Mouse (Mus musculus) lung, embryonic 15.5 days (tissue): ENCODE results near the gene Gm9999. TPM values are rescaled to one million over a fixed set of nuclear protein-coding genes. Genes with fewer than 3 reads are reported as not detected.
A peak's percentile ranks its signal among the peaks of the same experiment; 100 is the strongest.
"Not testable (repeated sequence)": the region's sequence is repeated elsewhere in the genome, so short reads cannot be mapped to it uniquely, and the experiment has no call there.

Experiments used
- ATAC-seq: fragments of 200-750 bp; cut with Nextera tagmentation; 2 replicates; pipeline ENCODE4 v1.8.0; 2017; ENCODE audit warnings: moderate number of reproducible peaks, borderline replicate concordance; ENCODE audit not compliant: low FRiP score, low TSS enrichment; ENCODE audit errors: extremely low read depth
- H3K27ac ChIP-seq: fragments of 300-500 bp; sonication (generic); 2 replicates; pipeline ENCODE4 v1.5.1; 2015; ENCODE audit warnings: moderate library complexity, mild to moderate bottlenecking, inconsistent platforms
- H3K27me3 ChIP-seq: fragments of 300-500 bp; sonication (generic); 2 replicates; pipeline ENCODE4 v1.6.1; 2015; ENCODE audit warnings: inconsistent platforms
- H3K36me3 ChIP-seq: fragments of 300-500 bp; sonication (generic); 2 replicates; pipeline ENCODE4 v1.6.1; 2015; ENCODE audit warnings: inconsistent platforms
- H3K4me1 ChIP-seq: fragments of 300-500 bp; sonication (generic); 2 replicates; pipeline ENCODE4 v1.6.1; 2015; ENCODE audit warnings: inconsistent platforms
- H3K4me2 ChIP-seq: fragments of 300-500 bp; sonication (generic); 2 replicates; pipeline ENCODE4 v1.6.1; 2015; ENCODE audit warnings: inconsistent platforms, mild to moderate bottlenecking, moderate library complexity
- H3K4me3 ChIP-seq: fragments of 300-500 bp; sonication (generic); 2 replicates; pipeline ENCODE4 v1.5.1; 2015; ENCODE audit warnings: mild to moderate bottlenecking, inconsistent platforms
- H3K9ac ChIP-seq: fragments of 300-500 bp; sonication (generic); 2 replicates; pipeline ENCODE4 v1.6.1; 2015; ENCODE audit warnings: inconsistent platforms
- H3K9me3 ChIP-seq: fragments of 300-500 bp; sonication (generic); 2 replicates; pipeline ENCODE4 v1.6.1; 2016; ENCODE audit warnings: inconsistent platforms
- WGBS: fragments of 180-500 bp; shearing (Covaris S2); methylation state at CpG from one replicate; pipeline ENCODE4 v1.1.7; 2015; 5-methylcytosine and 5-hydroxymethylcytosine counted together
- polyA plus RNA-seq: library from polyadenylated mRNA; unstranded; fragments of >200 nt; fragmentation: Nextera tagmentation; extraction: Ambion mirVana; gene quantifications from 2 replicates; pipeline ENCODE4 v1.2.1, GENCODE M21; 2015

The Gm9999 gene
- polyA plus RNA-seq, 1 experiment from 2014 or later: not detected

DNA sequence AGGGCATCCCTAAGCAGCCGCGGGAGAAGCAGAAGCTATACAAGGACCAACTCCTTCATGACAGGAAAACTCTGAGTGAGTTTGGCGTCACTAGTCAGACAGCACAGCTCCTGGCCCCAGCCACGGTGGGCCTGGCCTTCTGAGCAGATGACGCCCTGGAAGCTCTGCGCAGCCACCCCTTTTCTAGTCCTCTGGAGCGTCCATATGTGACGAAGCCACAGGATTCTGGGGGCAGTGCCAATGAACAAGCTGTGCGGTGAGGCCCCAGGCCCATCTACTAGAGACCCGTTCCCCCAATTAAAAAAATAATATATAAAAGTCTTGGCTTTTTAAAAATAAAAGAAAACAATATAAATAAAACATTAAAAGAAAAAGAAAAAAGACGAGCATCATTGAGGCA is 7.9 kb upstream of the Gm9999 start:
- H3K4me3 ChIP-seq: no peak overlapping the region
- no peaks in the 10 kb centered on the region for H3K36me3 ChIP-seq
- WGBS: 84% methylated on average over 11 of the region's 11 CpGs

GRCm38 (mm10) chr7:46985718-46986505 is 2.5 kb downstream of the Gm9999 start:
- peaks cover 24% of the 10 kb centered on the region for H3K4me1 ChIP-seq
- WGBS: 32% methylated on average over 8 of the region's 8 CpGs
- no peak overlapping the region for H3K4me3 ChIP-seq
- H3K27ac ChIP-seq: peak overlapping the region; percentile 82
- no peaks in the 10 kb centered on the region for H3K27me3 ChIP-seq
- H3K9me3 ChIP-seq: no peaks in the 10 kb centered on the region
- ATAC-seq: peak; percentile 64; the same call in 1 of the 2 replicates
- H3K9ac ChIP-seq: no peak overlapping the region
- no peak overlapping the region; the same call in 1 of the 2 replicates for H3K4me2 ChIP-seq
- peaks cover 3% of the 10 kb centered on the region; the same call in 1 of the 2 replicates for H3K36me3 ChIP-seq

More for the DNA sequence above, 7.9 kb upstream of the Gm9999 start:
- Histone ChIP-seq H3K27ac (no peak overlapping the region), H3K4me2 (no peak overlapping the region), H3K4me1 (no peaks in the 10 kb centered on the region), H3K27me3 (no peaks in the 10 kb centered on the region), H3K9me3 (no peaks in the 10 kb centered on the region), H3K9ac (no peak overlapping the region)
- no peak for ATAC-seq

DNA sequence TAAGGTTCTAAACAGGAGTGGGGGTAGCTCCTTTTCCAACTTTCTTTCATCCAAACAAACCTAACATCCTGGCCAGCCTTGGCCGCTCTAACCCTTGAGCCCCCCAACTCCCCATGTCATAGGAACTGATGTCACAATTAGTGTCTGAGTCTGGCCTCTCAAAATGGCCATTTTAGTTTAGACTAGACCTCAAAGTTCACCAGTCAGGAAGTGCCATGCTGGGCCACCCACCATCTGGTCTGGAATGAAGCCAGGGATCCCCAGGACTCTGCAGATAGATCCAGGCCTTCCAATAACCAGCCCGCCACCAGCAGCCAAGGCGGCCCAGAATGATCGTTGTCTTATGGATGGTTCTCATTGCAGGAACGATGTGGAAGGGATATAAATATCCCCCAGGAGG is 3.3 kb downstream of the Gm9999 start:
- 29% methylated on average over 5 of the region's 5 CpGs for WGBS
- Histone ChIP-seq H3K4me2 (no peak overlapping the region; the same call in 1 of the 2 replicates), H3K4me1 (peaks cover 24% of the 10 kb centered on the region), H3K9me3 (no peaks in the 10 kb centered on the region), H3K36me3 (peaks cover 9% of the 10 kb centered on the region; the same call in 1 of the 2 replicates), H3K9ac (no peak overlapping the region), H3K27me3 (no peaks in the 10 kb centered on the region), H3K27ac (peak overlapping the region; percentile 82), H3K4me3 (no peak overlapping the region)
- ATAC-seq: peak; percentile 79

GRCm38 (mm10) chr7:46987073-46987472 is 3.7 kb downstream of the Gm9999 start:
- Histone ChIP-seq H3K27me3 (no peaks in the 10 kb centered on the region), H3K27ac (peak overlapping the region; percentile 82), H3K36me3 (peaks cover 12% of the 10 kb centered on the region), H3K4me3 (no peak overlapping the region), H3K9me3 (no peaks in the 10 kb centered on the region), H3K9ac (no peak overlapping the region), H3K4me2 (0 out of 2 replicates have a peak overlapping the region, but pooled peaks have one; percentile 15), H3K4me1 (peaks cover 24% of the 10 kb centered on the region)
- WGBS: 21% methylated on average over 2 of the region's 2 CpGs
- peak; percentile 59; the same call in 1 of the 2 replicates for ATAC-seq

DNA sequence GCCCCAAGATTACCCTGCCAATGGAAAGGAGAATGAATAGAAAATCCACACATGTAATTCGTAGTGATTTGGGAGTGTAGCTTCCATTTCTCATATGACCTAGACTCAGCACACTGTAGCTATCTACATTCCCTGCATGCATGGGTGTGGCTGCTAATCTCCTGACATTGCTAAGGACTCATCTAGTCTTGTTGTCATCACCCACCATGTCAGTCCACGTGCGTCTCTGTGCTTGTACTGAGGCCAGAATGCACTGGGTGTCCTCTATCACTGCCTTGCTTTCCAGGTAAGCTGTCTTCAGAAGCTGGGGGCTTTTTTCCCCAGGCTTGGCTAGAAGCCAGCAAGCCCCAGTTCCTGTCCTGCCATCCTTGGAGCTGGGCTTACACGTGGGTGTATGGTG is 6.0 kb downstream of the Gm9999 start:
- 73% methylated on average over 4 of the region's 4 CpGs for WGBS
- not testable (repeated sequence) for ATAC-seq

GRCm38 (mm10) chr7:46993079-46993478 is 9.7 kb downstream of the Gm9999 start:
- H3K4me1 ChIP-seq: no peaks in the 10 kb centered on the region
- no peak for ATAC-seq
- H3K4me3 ChIP-seq: no peak overlapping the region
- H3K27ac ChIP-seq: no peak overlapping the region
- WGBS: 78% methylated on average over 8 of the region's 8 CpGs
- no peaks in the 10 kb centered on the region for H3K27me3 ChIP-seq
- H3K9ac ChIP-seq: no peak overlapping the region
- no peaks in the 10 kb centered on the region for H3K9me3 ChIP-seq
- H3K36me3 ChIP-seq: peaks cover 62% of the 10 kb centered on the region
- H3K4me2 ChIP-seq: no peak overlapping the region

More for the DNA sequence above, 6.0 kb downstream of the Gm9999 start:
- H3K9ac ChIP-seq, H3K27ac ChIP-seq, H3K4me2 ChIP-seq, H3K9me3 ChIP-seq, H3K4me3 ChIP-seq, H3K27me3 ChIP-seq: not testable (repeated sequence)
- H3K36me3 ChIP-seq: peaks cover 32% of the 10 kb centered on the region
- H3K4me1 ChIP-seq: peaks cover 24% of the 10 kb centered on the region

- 95% methylated on average over 3 of the region's 3 CpGs for WGBS
- peaks cover 71% of the 10 kb centered on the region for H3K36me3 ChIP-seq
- H3K9me3 ChIP-seq: no peaks in the 10 kb centered on the region
- H3K4me1 ChIP-seq: peaks cover 7% of the 10 kb centered on the region
- no peak overlapping the region for H3K4me3 ChIP-seq
- H3K4me2 ChIP-seq: no peak overlapping the region
- no peak for ATAC-seq
- H3K27me3 ChIP-seq: no peaks in the 10 kb centered on the region
- no peak overlapping the region for H3K27ac ChIP-seq
- H3K9ac ChIP-seq: no peak overlapping the region
Observed at GRCm38 (mm10) chr7:46995558-46995957, 12.2 kb downstream of the Gm9999 start.

- ATAC-seq: no peak
- peaks cover 19% of the 10 kb centered on the region for H3K4me1 ChIP-seq
Observed at GRCm38 (mm10) chr7:46997008-46997407, 13.6 kb downstream of the Gm9999 start.

DNA sequence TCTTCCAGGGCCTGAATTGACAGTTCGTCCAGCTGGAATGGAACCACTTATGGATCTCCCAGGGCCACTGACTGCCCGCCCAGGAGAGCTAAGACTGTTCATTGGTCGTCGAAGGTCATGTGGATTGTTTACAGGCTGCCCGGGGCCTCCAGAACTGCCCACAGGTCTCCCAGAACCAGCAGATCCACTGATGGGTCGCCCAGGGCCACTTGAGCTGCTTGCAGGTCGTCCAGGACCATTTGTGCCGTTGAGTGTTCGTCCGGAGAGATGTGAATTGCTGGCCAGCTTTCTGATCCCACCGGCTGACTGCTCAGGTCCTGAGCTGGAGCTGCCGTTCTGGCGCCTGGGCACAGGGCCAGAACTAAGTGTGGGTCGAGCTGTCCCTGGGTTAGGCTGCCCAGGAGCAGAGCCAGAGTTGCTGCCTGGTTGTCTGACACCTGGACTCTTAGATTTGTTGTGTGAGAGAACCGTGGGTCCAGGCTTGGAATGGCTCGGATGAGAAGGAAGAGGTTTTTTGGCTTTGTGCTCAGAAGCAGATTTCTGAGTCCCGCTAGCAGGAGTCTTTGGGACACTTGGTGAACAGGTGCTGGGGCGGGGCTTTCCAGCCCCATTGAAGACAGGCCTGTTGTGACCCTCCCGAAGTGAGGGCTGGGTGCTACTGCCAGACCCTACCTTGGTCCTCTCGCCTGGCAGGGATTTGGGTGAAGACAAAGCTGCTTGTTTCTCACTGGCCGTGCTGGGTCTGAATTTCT is 14.4 kb downstream of the Gm9999 start:
- Histone ChIP-seq H3K4me3 (no peak overlapping the region), H3K4me1 (peaks cover 27% of the 10 kb centered on the region), H3K27ac (no peak overlapping the region), H3K27me3 (no peaks in the 10 kb centered on the region), H3K9ac (no peak overlapping the region), H3K36me3 (peaks cover 58% of the 10 kb centered on the region), H3K9me3 (no peaks in the 10 kb centered on the region), H3K4me2 (no peak overlapping the region)
- WGBS: 68% methylated on average over 21 of the region's 21 CpGs
- no peak for ATAC-seq

More at GRCm38 (mm10) chr7:46997008-46997407, 13.6 kb downstream of the Gm9999 start:
- WGBS: 85% methylated on average over 4 of the region's 4 CpGs
- H3K36me3 ChIP-seq: peaks cover 63% of the 10 kb centered on the region
- no peaks in the 10 kb centered on the region for H3K9me3 ChIP-seq
- H3K9ac ChIP-seq: no peak overlapping the region
- no peak overlapping the region for H3K4me3 ChIP-seq
- H3K4me2 ChIP-seq: no peak overlapping the region
- no peaks in the 10 kb centered on the region for H3K27me3 ChIP-seq
- H3K27ac ChIP-seq: no peak overlapping the region

- H3K9ac ChIP-seq: no peak overlapping the region
- H3K4me1 ChIP-seq: peaks cover 36% of the 10 kb centered on the region
- H3K4me2 ChIP-seq: no peak overlapping the region
- no peaks in the 10 kb centered on the region for H3K9me3 ChIP-seq
- H3K36me3 ChIP-seq: peaks cover 47% of the 10 kb centered on the region
- no peak for ATAC-seq
- WGBS: 82% methylated on average over 2 of the region's 2 CpGs
- H3K27me3 ChIP-seq: no peaks in the 10 kb centered on the region
- H3K4me3 ChIP-seq: no peak overlapping the region
- H3K27ac ChIP-seq: no peak overlapping the region
Observed at GRCm38 (mm10) chr7:46998942-46999341, 15.6 kb downstream of the Gm9999 start.

DNA sequence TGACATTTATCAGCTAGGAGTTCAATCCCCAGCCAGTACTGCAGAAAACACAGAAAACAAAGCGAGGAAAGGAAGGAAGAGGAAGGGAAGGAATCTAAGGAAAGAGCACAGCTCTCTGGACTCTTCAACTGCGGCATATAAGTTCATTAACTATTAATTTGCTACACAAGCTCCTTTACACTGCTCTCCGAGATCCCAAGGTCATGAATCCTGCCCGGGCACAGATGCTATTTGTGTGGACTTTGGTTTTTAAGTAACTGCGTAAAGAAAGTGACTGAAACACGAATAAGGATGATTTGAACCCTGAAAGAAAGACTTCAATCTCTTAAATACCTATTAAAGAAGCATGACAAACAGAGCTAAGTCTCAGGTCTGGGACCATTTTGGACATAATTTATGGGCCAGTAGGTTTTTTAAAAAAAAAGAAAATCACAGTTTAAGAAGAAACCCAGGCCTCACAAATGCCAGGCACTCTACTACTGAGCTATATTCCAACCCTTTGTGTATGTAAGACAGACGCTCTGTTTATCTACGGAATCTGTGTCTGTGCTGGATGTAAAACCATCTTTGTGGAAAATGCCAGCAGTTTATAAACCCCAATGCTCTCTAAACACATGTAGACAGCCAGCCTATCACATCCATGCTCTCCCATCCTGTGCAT is 16.7 kb downstream of the Gm9999 start:
- H3K4me3 ChIP-seq: no peak overlapping the region
- H3K27ac ChIP-seq: peak overlapping the region; percentile 25
- peaks cover 35% of the 10 kb centered on the region; the same call in 1 of the 2 replicates for H3K36me3 ChIP-seq
- no peak for ATAC-seq
- H3K4me2 ChIP-seq: no peak overlapping the region
- H3K9ac ChIP-seq: no peak overlapping the region
- 51% methylated on average over 8 of the region's 8 CpGs for WGBS
- no peaks in the 10 kb centered on the region for H3K27me3 ChIP-seq
- peaks cover 41% of the 10 kb centered on the region for H3K4me1 ChIP-seq
- H3K9me3 ChIP-seq: no peaks in the 10 kb centered on the region
